Mouse (Mus musculus) myocyte (in vitro differentiated cells): Measurements from ENCODE around the gene Adrm1.

Experiments used
- CEBPB ChIP-seq: IDR thresholded peaks from 2 replicates; pipeline ENCODE4 v1.6.1; 2011; ENCODE audit warnings: mild to moderate bottlenecking, moderate library complexity; ENCODE audit not compliant: poor library complexity, insufficient read depth, severe bottlenecking
- E2F4 ChIP-seq: IDR thresholded peaks from one replicate; pipeline ENCODE4 v1.6.1; 2011; ENCODE audit warnings: mild to moderate bottlenecking, control low read depth, moderate library complexity; ENCODE audit not compliant: insufficient read depth
- POLR2A ChIP-seq: IDR thresholded peaks from one replicate; pipeline ENCODE4 v1.6.1; 2011; ENCODE audit warnings: low read depth, mild to moderate bottlenecking, control low read depth, moderate library complexity; ENCODE audit not compliant: insufficient read length
- POLR2AphosphoS2 ChIP-seq: IDR thresholded peaks from one replicate; pipeline ENCODE4 v1.6.1; 2011; ENCODE audit warnings: low read depth, control low read depth; ENCODE audit not compliant: insufficient read length
- TCF12 ChIP-seq: IDR thresholded peaks from one replicate; pipeline ENCODE4 v1.6.1; 2011; ENCODE audit warnings: mild to moderate bottlenecking, control low read depth; ENCODE audit not compliant: poor library complexity, insufficient read depth, severe bottlenecking
- TCF3 ChIP-seq: IDR thresholded peaks from one replicate; pipeline ENCODE4 v1.6.1; 2011; ENCODE audit warnings: low read depth, control low read depth; ENCODE audit not compliant: insufficient read length
- USF1 ChIP-seq: IDR thresholded peaks from one replicate; pipeline ENCODE4 v1.6.1; 2011; ENCODE audit warnings: low read depth, mild to moderate bottlenecking, control low read depth, moderate library complexity

DNA sequence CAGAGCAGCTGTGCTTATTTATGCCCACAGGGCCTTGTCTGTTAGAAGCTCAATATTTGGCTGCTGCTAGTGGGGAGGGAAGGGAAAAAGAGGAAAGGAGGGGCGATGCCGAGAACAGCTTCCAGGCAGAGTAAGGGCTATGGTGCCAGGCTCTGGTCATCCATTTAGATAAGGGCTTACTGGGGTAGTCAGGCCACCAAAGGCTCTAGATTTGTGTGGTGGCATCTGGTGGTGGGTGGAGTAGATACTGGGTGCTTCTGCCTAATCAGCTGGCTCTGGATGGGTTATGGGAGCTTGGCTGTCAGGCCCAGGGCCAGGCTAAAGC, 34.6 kb downstream of the Adrm1 start:
- TF ChIP-seq POLR2A (no peak), E2F4 (no peak), USF1 (no peak), POLR2AphosphoS2 (no peak), CEBPB (no peak), TCF3 (no peak), TCF12 (no peak)
